Mouse (Mus musculus) kidney, embryonic 14.5 days (tissue): ENCODE results near the gene Ankrd24. TPM values are rescaled to one million over a fixed set of nuclear protein-coding genes. Genes with fewer than 3 reads are reported as not detected.

ENCODE experiments used
- ATAC-seq: fragments of 200-750 bp; cut with Nextera tagmentation; 2 replicates; pipeline ENCODE4 v1.8.0; 2017; ENCODE audit warnings: moderate number of reproducible peaks, mild to moderate bottlenecking, moderate TSS enrichment, moderate library complexity; ENCODE audit not compliant: low FRiP score, low TSS enrichment
- H3K27ac ChIP-seq: fragments of 300-500 bp; sonication (generic); 2 replicates; pipeline ENCODE4 v1.5.1; 2014; ENCODE audit warnings: low read depth, mild to moderate bottlenecking, low read length, moderate library complexity, mixed read lengths
- H3K27me3 ChIP-seq: fragments of 300-500 bp; sonication (generic); 2 replicates; pipeline ENCODE4 v1.6.1; 2014; ENCODE audit warnings: mild to moderate bottlenecking, low read length; ENCODE audit not compliant: control insufficient read depth, insufficient read depth
- H3K36me3 ChIP-seq: fragments of 300-500 bp; sonication (generic); 2 replicates; pipeline ENCODE4 v1.6.1; 2014; ENCODE audit warnings: low read length, mixed read lengths; ENCODE audit not compliant: control insufficient read depth, insufficient read depth
- H3K4me1 ChIP-seq: fragments of 300-500 bp; sonication (generic); 2 replicates; pipeline ENCODE4 v1.6.1; 2014; ENCODE audit warnings: low read length, mixed read lengths; ENCODE audit not compliant: control insufficient read depth, insufficient read depth
- H3K4me2 ChIP-seq: fragments of 300-500 bp; sonication (generic); replicated peaks from 2 replicates; pipeline ENCODE4 v1.6.1; 2014; ENCODE audit warnings: low read depth, mild to moderate bottlenecking, low read length
- H3K4me3 ChIP-seq: fragments of 300-500 bp; sonication (generic); 2 replicates; pipeline ENCODE4 v1.5.1; 2014; ENCODE audit warnings: mild to moderate bottlenecking, low read length
- H3K9ac ChIP-seq: fragments of 300-500 bp; sonication (generic); 2 replicates; pipeline ENCODE4 v1.6.1; 2014; ENCODE audit warnings: low read depth, mild to moderate bottlenecking, low read length, moderate library complexity
- H3K9me3 ChIP-seq: fragments of 300-500 bp; sonication (generic); 2 replicates; pipeline ENCODE4 v1.6.1; 2016; ENCODE audit warnings: low read length; ENCODE audit not compliant: control insufficient read depth
- WGBS: fragments of 180-500 bp; shearing (Covaris S2); extraction: QIAGEN DNeasy Blood & Tissue Kit; methylation state at CpG from one replicate; pipeline ENCODE4 v1.1.7; 2014; 5-methylcytosine and 5-hydroxymethylcytosine counted together
- polyA plus RNA-seq: library from polyadenylated mRNA; unstranded; fragments of >200 nt; fragmentation: Nextera tagmentation; extraction: Ambion mirVana; gene quantifications from 2 replicates; pipeline ENCODE4 v1.2.1, GENCODE M21; 2014

The Ankrd24 gene
- polyA plus RNA-seq, 1 experiment from 2014 or later, result 11.3 TPM

DNA sequence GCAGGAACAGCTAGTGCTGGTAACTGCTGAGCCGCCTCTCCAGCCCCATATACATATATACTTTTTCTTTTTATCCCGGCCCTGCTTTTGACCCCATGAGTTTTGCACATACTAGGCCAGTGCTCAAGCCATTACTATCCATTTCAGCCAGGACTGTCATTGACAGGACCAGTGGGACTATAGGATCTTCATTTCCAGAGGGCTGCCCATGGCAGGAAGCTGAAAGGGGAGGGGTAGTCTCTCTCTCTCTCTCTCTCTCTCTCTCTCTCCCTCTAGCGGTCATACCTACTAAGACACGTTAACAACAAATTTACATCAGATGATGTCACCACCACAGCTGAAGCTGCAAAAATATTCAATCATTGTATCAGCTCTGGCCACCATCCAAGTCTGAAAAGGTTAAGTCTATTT lies 25.6 kb upstream of the Ankrd24 start:
- Histone ChIP-seq H3K4me3 (no peak overlapping the region), H3K27me3 (no peaks in the 10 kb centered on the region), H3K4me2 (no peak overlapping the region), H3K36me3 (no peaks in the 10 kb centered on the region), H3K9me3 (no peaks in the 10 kb centered on the region), H3K4me1 (peaks cover 56% of the 10 kb centered on the region), H3K27ac (no peak overlapping the region), H3K9ac (no peak overlapping the region)
- 21% methylated on average over 4 of the region's 4 CpGs for WGBS
- no peak for ATAC-seq

DNA sequence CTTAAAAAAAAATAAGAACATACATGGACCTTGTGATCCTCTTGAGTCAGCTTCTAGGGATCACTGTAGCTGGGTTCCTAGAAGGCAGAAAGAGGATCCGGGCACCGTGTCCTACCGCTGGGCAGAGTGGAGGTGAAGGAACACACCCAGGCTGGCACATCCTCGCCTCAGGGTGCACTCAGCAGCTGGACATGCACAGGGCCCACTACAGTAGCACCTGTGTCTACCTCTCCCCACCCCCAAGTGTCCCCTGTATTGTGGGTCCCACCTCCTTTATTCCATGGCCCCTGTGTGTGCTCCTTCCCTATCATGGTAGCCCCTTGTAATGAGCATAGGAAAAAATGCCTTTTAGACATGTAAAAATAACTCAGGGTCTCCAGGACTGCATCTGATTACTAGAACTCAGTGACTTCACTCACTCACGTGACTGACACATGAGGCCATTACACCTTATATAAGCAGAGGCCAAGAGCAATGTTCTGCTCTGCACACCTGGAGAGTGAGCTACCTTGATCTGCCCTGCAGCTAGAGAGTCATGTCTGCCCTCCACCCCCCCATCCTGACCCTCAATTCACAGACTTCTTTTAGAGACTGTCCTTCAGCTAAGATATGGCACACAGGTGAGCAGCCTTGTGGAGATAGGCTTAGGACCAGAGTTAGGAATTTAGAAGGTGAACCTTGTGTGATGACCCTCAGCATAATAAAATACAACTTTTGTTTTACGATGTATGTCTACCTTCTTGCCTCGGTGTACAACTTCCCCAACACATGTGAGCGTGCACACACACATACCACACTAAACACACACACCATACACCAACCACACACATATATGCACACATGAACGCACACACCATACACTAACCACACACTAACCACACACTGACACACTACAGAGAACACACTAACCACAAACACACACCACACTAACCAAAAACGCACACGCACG lies 24.0 kb upstream of the Ankrd24 start:
- WGBS, result 77% methylated on average over 12 of the region's 12 CpGs
- Histone ChIP-seq H3K4me2 (peak overlapping the region; percentile 61; the same call in 1 of the 2 replicates), H3K27me3 (no peaks in the 10 kb centered on the region), H3K36me3 (no peaks in the 10 kb centered on the region), H3K4me1 (peaks cover 42% of the 10 kb centered on the region), H3K27ac (no peak overlapping the region), H3K9me3 (no peaks in the 10 kb centered on the region), H3K4me3 (no peak overlapping the region), H3K9ac (no peak overlapping the region)
- ATAC-seq, result no peak

DNA sequence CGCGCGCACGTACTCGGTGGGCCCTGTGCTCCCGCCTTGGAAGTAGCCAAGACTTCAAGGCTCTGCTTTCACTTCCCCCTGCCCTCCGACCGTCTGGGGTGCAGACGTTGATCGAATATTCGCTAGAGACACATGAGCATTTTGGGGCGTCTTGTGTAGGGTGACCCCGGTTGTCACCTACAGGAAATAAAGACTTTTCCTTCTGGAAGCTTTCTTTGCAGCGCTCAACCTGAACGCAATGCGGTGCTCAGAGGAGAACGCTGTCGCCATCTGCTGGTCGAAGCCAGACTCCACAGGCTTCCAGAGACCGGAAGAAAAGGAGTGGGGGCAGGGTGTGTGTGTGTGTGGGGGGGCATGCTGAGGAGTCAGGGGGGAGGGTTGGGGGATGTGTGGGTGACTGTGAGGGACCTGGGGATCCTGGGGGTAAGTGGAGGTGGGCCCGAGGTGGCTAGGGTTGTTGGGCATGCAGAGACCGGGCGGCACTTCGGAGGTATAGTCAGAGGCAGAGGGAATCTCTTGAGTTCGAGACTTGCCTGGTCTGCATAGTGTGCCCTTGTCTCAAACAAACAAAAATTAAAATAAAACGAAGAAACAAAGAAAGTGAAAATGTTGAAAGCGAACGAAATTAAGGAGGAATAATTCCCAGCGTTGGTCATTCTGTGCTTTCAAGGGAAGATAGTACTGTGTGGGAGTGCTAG lies 23.2 kb upstream of the Ankrd24 start:
- ATAC-seq, result peak; percentile 33
- Histone ChIP-seq H3K36me3 (no peaks in the 10 kb centered on the region), H3K27ac (peak overlapping the region; percentile 79), H3K4me2 (peak overlapping the region; percentile 61), H3K4me1 (peaks cover 35% of the 10 kb centered on the region), H3K4me3 (peak overlapping the region; percentile 49), H3K27me3 (no peaks in the 10 kb centered on the region), H3K9ac (peak overlapping the region; percentile 46; the same call in 1 of the 2 replicates), H3K9me3 (no peaks in the 10 kb centered on the region; the same call in 1 of the 2 replicates)
- WGBS, result 20% methylated on average over 29 of the region's 29 CpGs

DNA sequence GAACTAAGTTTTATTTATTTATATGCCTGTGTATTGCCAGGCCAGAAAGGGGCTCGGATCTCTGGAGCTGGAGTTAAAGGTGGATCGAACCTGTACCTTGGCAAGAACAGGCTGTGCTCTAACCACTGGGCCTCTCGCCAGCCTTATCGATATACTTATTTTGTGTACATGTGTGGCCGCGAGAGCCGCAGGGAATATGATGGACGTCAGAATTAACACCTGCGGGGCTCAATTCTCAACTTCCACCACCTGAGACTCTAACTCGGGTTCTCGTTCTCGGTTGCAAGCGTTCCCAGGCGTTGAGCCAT lies 22.7 kb upstream of the Ankrd24 start:
- Histone ChIP-seq H3K4me2 (peak overlapping the region; percentile 61), H3K9me3 (no peaks in the 10 kb centered on the region; the same call in 1 of the 2 replicates), H3K27ac (peak overlapping the region; percentile 79), H3K36me3 (no peaks in the 10 kb centered on the region), H3K4me1 (peaks cover 30% of the 10 kb centered on the region), H3K4me3 (peak overlapping the region; percentile 49), H3K27me3 (no peaks in the 10 kb centered on the region), H3K9ac (peak overlapping the region; percentile 46; the same call in 1 of the 2 replicates)
- WGBS, result 3% methylated on average over 14 of the region's 14 CpGs
- no peak for ATAC-seq

DNA sequence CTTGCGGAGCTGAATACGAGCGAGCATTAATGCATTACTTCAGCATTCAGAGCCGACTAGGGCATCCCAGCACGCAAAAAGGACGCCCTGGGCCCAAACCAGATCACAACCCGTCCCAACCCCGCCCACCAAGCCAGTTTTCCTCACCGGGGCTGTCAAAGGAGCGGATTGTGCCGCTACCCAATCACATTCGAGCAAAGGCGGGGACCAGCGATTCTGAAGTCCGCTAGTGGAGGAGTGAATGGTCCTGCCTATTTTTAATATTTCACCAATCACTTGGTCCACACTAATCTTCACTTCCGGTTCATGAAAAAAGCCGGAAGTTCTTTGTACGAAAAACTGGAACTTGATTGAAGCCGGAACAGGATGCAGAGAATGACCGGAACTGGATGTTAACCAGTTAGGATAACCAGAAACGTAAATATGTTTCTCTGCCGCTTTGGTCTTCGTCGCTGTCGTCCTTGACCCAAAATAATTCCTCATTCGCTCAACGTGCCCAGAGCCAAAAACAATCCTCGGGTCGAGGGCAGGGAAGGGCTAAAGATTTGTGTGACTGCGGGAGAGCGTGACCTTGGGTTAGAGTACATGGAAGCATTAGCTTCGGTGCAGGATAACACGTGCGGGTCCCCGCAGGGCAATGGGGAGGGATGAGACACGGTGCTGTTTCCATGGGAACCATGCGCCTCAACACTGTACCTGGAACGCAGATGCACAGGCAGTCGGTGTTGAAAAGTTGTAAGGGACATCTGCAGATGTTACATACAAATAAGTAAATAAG lies 22.2 kb upstream of the Ankrd24 start, which contains the start of gene BC025920:
Gene BC025920 (plus strand): TSS at position 297 of the 778 bp plus-strand sequence.
- WGBS, result 1% methylated on average over 39 of the region's 39 CpGs
- Histone ChIP-seq H3K27ac (peak within 1 kb of the TSS; percentile 79), H3K4me1 (peaks cover 27% of the 10 kb centered on the region), H3K36me3 (no peaks in the 10 kb centered on the region), H3K4me3 (peak within 1 kb of the TSS; percentile 49), H3K27me3 (no peaks in the 10 kb centered on the region), H3K9ac (peak within 1 kb of the TSS; percentile 58), H3K9me3 (no peaks in the 10 kb centered on the region; the same call in 1 of the 2 replicates), H3K4me2 (peak within 1 kb of the TSS; percentile 85)
- ATAC-seq, result peak; percentile 84

DNA sequence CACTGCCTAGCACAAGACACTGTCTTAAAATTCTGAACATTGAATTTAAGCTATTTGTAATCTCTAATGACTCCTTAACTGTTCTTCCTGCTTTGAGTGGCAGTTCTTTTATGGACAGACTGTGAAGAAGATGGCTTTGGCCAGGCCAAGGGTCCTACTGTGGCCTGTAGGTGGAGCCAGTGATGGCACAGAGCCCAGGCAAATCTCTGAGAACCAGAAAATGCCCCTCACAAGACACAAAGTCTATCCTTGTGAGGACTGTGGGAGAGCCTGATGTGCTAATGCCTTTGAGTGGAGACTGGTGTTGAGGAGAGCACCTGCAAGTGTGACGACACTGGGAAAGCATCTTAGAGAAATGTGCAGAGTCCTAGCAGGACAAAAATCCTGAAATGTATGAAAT lies 20.0 kb upstream of the Ankrd24 start:
- H3K9me3 ChIP-seq, result no peaks in the 10 kb centered on the region; the same call in 1 of the 2 replicates
- H3K4me2 ChIP-seq, result no peak overlapping the region
- H3K4me3 ChIP-seq, result no peak overlapping the region
- peaks cover 13% of the 10 kb centered on the region for H3K4me1 ChIP-seq
- ATAC-seq, result no peak
- no peaks in the 10 kb centered on the region for H3K27me3 ChIP-seq
- WGBS, result 86% methylated on average over 1 of the region's 1 CpGs
- H3K9ac ChIP-seq, result no peak overlapping the region
- H3K36me3 ChIP-seq, result no peaks in the 10 kb centered on the region
- H3K27ac ChIP-seq, result no peak overlapping the region

DNA sequence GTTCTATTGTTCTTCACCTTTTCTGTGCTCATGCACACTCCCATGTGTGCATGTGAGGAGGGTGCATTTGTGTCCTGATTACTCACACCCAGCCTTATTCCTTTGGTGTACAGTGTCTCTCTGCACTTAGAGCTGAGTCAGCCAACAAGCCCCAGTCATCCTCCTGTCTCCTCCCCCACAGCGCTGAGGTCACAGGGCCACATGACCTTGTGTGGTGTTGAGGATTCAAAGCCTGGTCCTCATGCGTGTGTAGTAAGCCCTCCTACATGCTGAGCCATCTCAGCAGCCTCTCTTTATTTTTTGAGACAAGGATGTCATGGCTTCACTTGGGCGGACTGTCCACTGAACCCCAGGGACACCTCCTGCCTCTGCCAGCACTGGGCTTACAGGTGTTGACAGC lies 15.6 kb upstream of the Ankrd24 start:
- Histone ChIP-seq H3K4me3 (no peak overlapping the region), H3K9me3 (no peaks in the 10 kb centered on the region; the same call in 1 of the 2 replicates), H3K27me3 (no peaks in the 10 kb centered on the region), H3K27ac (no peak overlapping the region), H3K4me2 (no peak overlapping the region), H3K4me1 (0 out of 2 replicates have a peak, but pooled peaks cover 5% of the 10 kb centered on the region), H3K9ac (no peak overlapping the region), H3K36me3 (no peaks in the 10 kb centered on the region)
- 50% methylated on average over 3 of the region's 3 CpGs for WGBS
- ATAC-seq, result no peak

DNA sequence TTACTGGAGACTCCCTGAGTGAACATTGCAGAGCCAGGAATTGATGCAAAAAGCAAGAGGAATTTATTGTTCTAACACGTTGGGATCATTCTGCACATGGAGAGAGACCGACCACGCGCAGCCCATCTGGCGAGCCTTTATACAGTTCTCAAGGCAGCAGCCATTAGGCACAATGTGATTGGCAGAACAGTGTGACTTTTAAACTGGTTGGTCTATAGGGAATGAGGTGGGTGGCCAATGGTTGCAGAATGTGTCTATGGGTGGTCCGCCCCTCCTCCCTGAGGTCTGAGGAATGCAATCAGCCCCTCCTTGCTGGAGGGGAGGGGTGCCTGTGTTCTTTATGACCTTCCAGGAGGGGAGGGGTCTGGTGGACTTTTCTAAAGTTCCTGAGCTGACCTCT lies 12.9 kb upstream of the Ankrd24 start:
- H3K4me1 ChIP-seq, result 0 out of 2 replicates have a peak, but pooled peaks cover 5% of the 10 kb centered on the region
- no peaks in the 10 kb centered on the region for H3K36me3 ChIP-seq
- H3K4me2 ChIP-seq, result no peak overlapping the region
- no peak overlapping the region for H3K4me3 ChIP-seq
- no peaks in the 10 kb centered on the region for H3K9me3 ChIP-seq
- WGBS, result 28% methylated on average over 6 of the region's 6 CpGs
- ATAC-seq, result 0 out of 2 replicates have a peak, but pooled peaks have one; percentile 44
- H3K9ac ChIP-seq, result no peak overlapping the region
- no peak overlapping the region for H3K27ac ChIP-seq
- no peaks in the 10 kb centered on the region for H3K27me3 ChIP-seq
